Comparison of ENCODE assay signal across 9 mouse cellular contexts in the genomic region with DNA sequence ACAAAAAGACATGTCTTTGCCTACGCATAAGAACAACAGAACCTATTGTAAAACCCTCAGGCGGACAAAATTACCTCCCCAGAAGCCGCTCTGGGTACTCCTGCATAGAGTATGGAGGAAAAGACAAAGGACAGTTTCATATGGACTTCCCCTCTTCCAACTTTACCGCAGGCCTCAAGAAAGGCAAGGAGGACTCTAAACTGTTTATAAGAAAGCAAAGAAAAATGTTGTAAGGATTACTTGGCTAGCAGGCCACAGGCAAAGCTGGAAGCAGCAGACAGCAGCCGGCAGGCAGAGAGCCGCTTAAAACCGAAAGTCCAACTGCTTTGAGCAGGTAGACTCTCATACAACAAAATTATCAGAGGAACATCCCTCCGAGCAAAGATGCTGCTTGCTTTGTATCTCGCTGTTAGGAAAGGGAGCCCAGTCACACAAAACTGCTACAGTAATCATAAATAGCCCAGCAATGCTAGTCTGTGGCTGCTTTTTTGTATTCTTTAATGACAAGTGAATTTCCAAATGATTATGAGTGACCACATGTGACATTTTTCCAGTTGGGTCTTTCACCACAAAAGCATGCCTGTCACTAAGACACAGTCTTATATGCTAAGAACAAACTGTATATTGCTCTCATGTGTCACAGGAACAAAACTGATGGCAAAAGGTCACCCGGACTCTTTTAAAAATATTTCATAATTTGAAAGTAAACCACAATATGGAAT. TPM values are rescaled to one million over a fixed set of nuclear protein-coding genes. Genes with fewer than 3 reads are reported as not detected.
DNase-seq lines count a peak whose midpoint lies in the region; ATAC-seq and TF ChIP-seq lines count a peak whose summit lies in the region.
"Had no signal": no experiment of that assay in that cellular context is flagged by ENCODE, and none has a peak within 500 bp of the region (broad histone marks: within the 10 kb centered on the region; RNA-seq: fewer than 3 reads in every experiment).

No protein-coding gene starts in this region.

- H3K27me3 ChIP-seq in midbrain, embryonic 12.5 days = peaks cover 35% of the 10 kb centered on the region
- H3K27me3 ChIP-seq in midbrain, postnatal 0 days (ENCODE audit: insufficient read depth, low read length) = peaks cover 12% of the 10 kb centered on the region; the same call in 1 of the 2 replicates
- H3K27me3 ChIP-seq in embryonic facial prominence, embryonic 12.5 days = no peaks in the 10 kb centered on the region
- H3K27me3 ChIP-seq in limb, embryonic 12.5 days = peaks cover 19% of the 10 kb centered on the region
- no peaks in the 10 kb centered on the region for H3K27me3 ChIP-seq in splenic B cell, adult 2 months (ENCODE audit: control insufficient read depth, insufficient read depth, low read length, poor library complexity, severe bottlenecking)

- no peak for TF ChIP-seq CTCF in midbrain, postnatal 0 days (IDR thresholded peaks at IDR 0.05)

- WGBS in midbrain, embryonic 12.5 days = 31% methylated on average over 10 of the region's 10 CpGs
- 64% methylated on average over 10 of the region's 10 CpGs for WGBS in midbrain, postnatal 0 days
- 42% methylated on average over 10 of the region's 10 CpGs for WGBS in embryonic facial prominence, embryonic 12.5 days
- 59% methylated on average over 10 of the region's 10 CpGs for WGBS in limb, embryonic 12.5 days

- no peak overlapping the region for H3K27ac ChIP-seq in midbrain, embryonic 12.5 days (replicated peaks)
- no peak overlapping the region for H3K27ac ChIP-seq in midbrain, postnatal 0 days (ENCODE audit: low read depth, low read length)
- no peak overlapping the region for H3K27ac ChIP-seq in embryonic facial prominence, embryonic 12.5 days
- no peak overlapping the region for H3K27ac ChIP-seq in limb, embryonic 12.5 days

- DNase-seq in midbrain, postnatal 0 days (ENCODE audit: low spot score) = no peak
- DNase-seq in splenic B cell, adult 2 months (ENCODE audit: low read depth, low spot score) = peak; percentile 26
- DNase-seq in layer of hippocampus, adult 9-10 months (ENCODE audit: low spot score) = no peak
- no peak for DNase-seq in kidney, postnatal 10 days
- DNase-seq: gastrocnemius, postnatal 25 days had no signal

- no peaks in the 10 kb centered on the region for H3K36me3 ChIP-seq in midbrain, embryonic 12.5 days
- H3K36me3 ChIP-seq in midbrain, postnatal 0 days (ENCODE audit: insufficient read depth, low read length) = no peaks in the 10 kb centered on the region
- H3K36me3 ChIP-seq in embryonic facial prominence, embryonic 12.5 days = no peaks in the 10 kb centered on the region
- H3K36me3 ChIP-seq in limb, embryonic 12.5 days = no peaks in the 10 kb centered on the region
- no peaks in the 10 kb centered on the region for H3K36me3 ChIP-seq in splenic B cell, adult 2 months (ENCODE audit: control insufficient read depth, insufficient read depth, low read length, poor library complexity, severe bottlenecking)

- H3K4me1 ChIP-seq in midbrain, embryonic 12.5 days = peaks cover 34% of the 10 kb centered on the region
- H3K4me1 ChIP-seq in midbrain, postnatal 0 days (ENCODE audit: insufficient read depth, low read length) = no peaks in the 10 kb centered on the region
- H3K4me1 ChIP-seq in embryonic facial prominence, embryonic 12.5 days = peaks cover 25% of the 10 kb centered on the region
- H3K4me1 ChIP-seq in limb, embryonic 12.5 days (replicated peaks) = peaks cover 36% of the 10 kb centered on the region

- ATAC-seq in midbrain, embryonic 12.5 days (ENCODE audit: low FRiP score, low read depth) = no peak
- ATAC-seq in midbrain, postnatal 0 days (ENCODE audit: low FRiP score) = no peak
- ATAC-seq in embryonic facial prominence, embryonic 12.5 days (ENCODE audit: insufficient number of reproducible peaks, insufficient read depth, low FRiP score, low TSS enrichment) = no peak
- no peak for ATAC-seq in limb, embryonic 12.5 days (ENCODE audit: insufficient number of reproducible peaks, insufficient read depth, low FRiP score, low TSS enrichment, low read depth)
- ATAC-seq in cerebellum, adult (ENCODE audit: insufficient number of reproducible peaks, low FRiP score, low TSS enrichment) = no peak

- no peak overlapping the region; the same call in 1 of the 2 replicates for H3K9ac ChIP-seq in midbrain, embryonic 12.5 days (replicated peaks)
- H3K9ac ChIP-seq in midbrain, postnatal 0 days (replicated peaks; ENCODE audit: low read length, poor library complexity, severe bottlenecking) = no peak overlapping the region
- no peak overlapping the region for H3K9ac ChIP-seq in embryonic facial prominence, embryonic 12.5 days
- no peak overlapping the region for H3K9ac ChIP-seq in limb, embryonic 12.5 days (replicated peaks)

- H3K9me3 ChIP-seq in midbrain, embryonic 12.5 days = no peaks in the 10 kb centered on the region
- H3K9me3 ChIP-seq in midbrain, postnatal 0 days (ENCODE audit: low read length) = no peaks in the 10 kb centered on the region
- no peaks in the 10 kb centered on the region for H3K9me3 ChIP-seq in embryonic facial prominence, embryonic 12.5 days
- H3K9me3 ChIP-seq in limb, embryonic 12.5 days = no peaks in the 10 kb centered on the region

- peak overlapping the region; percentile 25 for H3K4me2 ChIP-seq in midbrain, embryonic 12.5 days (replicated peaks)
- H3K4me2 ChIP-seq in midbrain, postnatal 0 days (ENCODE audit: low read depth, low read length, poor library complexity, severe bottlenecking) = no peak overlapping the region
- H3K4me2 ChIP-seq in embryonic facial prominence, embryonic 12.5 days (replicated peaks) = 0 out of 2 replicates have a peak overlapping the region, but pooled peaks have one; percentile 18
- peak overlapping the region; percentile 16; the same call in 1 of the 2 replicates for H3K4me2 ChIP-seq in limb, embryonic 12.5 days

- H3K4me3 ChIP-seq in midbrain, embryonic 12.5 days = no peak overlapping the region
- no peak overlapping the region for H3K4me3 ChIP-seq in midbrain, postnatal 0 days (ENCODE audit: low read depth, low read length)
- H3K4me3 ChIP-seq in embryonic facial prominence, embryonic 12.5 days = no peak overlapping the region
- H3K4me3 ChIP-seq in limb, embryonic 12.5 days (replicated peaks) = no peak overlapping the region

RNA-seq across cellular contexts. Expression of a gene that starts 57.7 kb away (rescaled TPM):
- 12.0 and 14.4 TPM in 2 replicates for polyA plus RNA-seq in midbrain, embryonic 12.5 days (2016; fragmentation: Nextera tagmentation; extraction: Ambion mirVana)
- total RNA-seq in midbrain, postnatal 0 days (2014; rRNA removed) = 8.2 and 10.3 TPM in 2 replicates
- 9.2 and 11.5 TPM in 2 replicates for polyA plus RNA-seq in midbrain, postnatal 0 days (2015; fragmentation: Nextera tagmentation; extraction: Ambion mirVana)
- polyA plus RNA-seq in embryonic facial prominence, embryonic 12.5 days (2016; fragmentation: Nextera tagmentation; extraction: Ambion mirVana) = 12.1 and 14.1 TPM in 2 replicates
- 12.2 TPM in 2 replicates for polyA plus RNA-seq in limb, embryonic 12.5 days (2016; fragmentation: Nextera tagmentation; extraction: Ambion mirVana)
